Mouse (Mus musculus): ENCODE measurements around the gene Pcolce. TPM values are rescaled to one million over a fixed set of nuclear protein-coding genes. Genes with fewer than 3 reads are reported as not detected.

Pcolce gene
- polyA plus RNA-seq, 1 experiment = 3.2 TPM

DNA sequence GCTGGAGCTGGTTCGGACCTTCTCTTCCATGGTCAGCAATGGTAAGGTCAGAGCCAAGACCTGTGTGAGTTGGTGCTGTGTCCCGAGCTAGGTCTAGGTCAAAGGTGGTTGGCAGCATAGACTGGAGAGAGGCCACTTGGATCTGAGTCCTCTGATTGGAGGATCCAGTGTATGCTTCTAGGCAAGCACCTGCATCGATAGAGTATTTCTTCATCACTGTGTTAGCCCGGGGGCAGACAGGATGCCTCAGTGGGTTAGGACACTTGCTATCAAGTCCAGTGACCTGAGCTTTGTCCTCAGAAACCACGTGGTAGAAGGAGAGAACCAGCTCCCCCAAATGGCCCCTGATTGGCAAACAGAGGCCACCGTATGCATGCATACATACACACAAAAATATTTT, 33.3 kb downstream of the Pcolce start:
- Histone ChIP-seq H3K4me3 (ENCODE audit: insufficient read depth, low read length) (no peak overlapping the region), H3K27ac (ENCODE audit: insufficient read depth, low read depth, low read length) (no peak overlapping the region), H3K4me1 (ENCODE audit: control insufficient read depth, insufficient read depth, low read length) (no peaks in the 10 kb centered on the region)
- TF ChIP-seq POLR2A (IDR thresholded peaks at IDR 0.05; ENCODE audit: borderline replicate concordance, low read depth, low read length) (no peak), CTCF (IDR thresholded peaks at IDR 0.05; ENCODE audit: low read depth, low read length) (no peak)

DNA sequence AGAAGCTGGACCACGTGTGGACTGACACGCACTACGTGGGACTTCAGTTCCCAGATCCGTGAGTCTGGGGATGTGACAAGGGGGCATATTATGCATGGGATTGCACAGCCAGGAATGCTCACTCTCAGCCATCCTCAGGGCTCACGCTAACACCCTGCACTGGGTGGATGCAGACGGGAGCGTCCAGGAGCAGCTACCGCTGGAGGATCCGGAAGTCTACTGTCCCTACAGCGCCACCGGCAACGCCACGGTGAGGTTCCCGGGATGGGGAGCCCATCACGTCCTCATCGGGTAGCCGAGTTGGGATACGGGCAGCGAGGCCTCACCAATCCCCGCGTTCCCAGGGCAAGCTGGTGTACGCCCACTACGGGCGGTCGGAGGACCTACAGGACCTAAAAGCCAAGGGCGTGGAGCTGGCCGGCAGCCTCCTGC, 39.1 kb downstream of the Pcolce start:
- H3K27ac ChIP-seq (ENCODE audit: insufficient read depth, low read depth, low read length) = no peak overlapping the region
- H3K4me3 ChIP-seq (ENCODE audit: insufficient read depth, low read length) = no peak overlapping the region
- peaks cover 8% of the 10 kb centered on the region for H3K4me1 ChIP-seq (ENCODE audit: control insufficient read depth, insufficient read depth, low read length)
- TF ChIP-seq POLR2A (IDR thresholded peaks at IDR 0.05; ENCODE audit: borderline replicate concordance, low read depth, low read length) = no peak
- no peak for TF ChIP-seq CTCF (IDR thresholded peaks at IDR 0.05; ENCODE audit: low read depth, low read length)

GRCm38 (mm10) chr5:137570691-137571586, 42.6 kb downstream of the Pcolce start:
- H3K4me1 ChIP-seq (ENCODE audit: control insufficient read depth, insufficient read depth, low read length) = peaks cover 14% of the 10 kb centered on the region
- no peak overlapping the region for H3K4me3 ChIP-seq (ENCODE audit: insufficient read depth, low read length)
- TF ChIP-seq POLR2A (IDR thresholded peaks at IDR 0.05; ENCODE audit: borderline replicate concordance, low read depth, low read length) (no peak), CTCF (IDR thresholded peaks at IDR 0.05; ENCODE audit: low read depth, low read length) (no peak)
- H3K27ac ChIP-seq (ENCODE audit: insufficient read depth, low read depth, low read length) = no peak overlapping the region

GRCm38 (mm10) chr5:137570181-137570580, 43.4 kb downstream of the Pcolce start:
- Histone ChIP-seq H3K27ac (ENCODE audit: insufficient read depth, low read depth, low read length) (no peak overlapping the region), H3K4me3 (ENCODE audit: insufficient read depth, low read length) (no peak overlapping the region), H3K4me1 (ENCODE audit: control insufficient read depth, insufficient read depth, low read length) (peaks cover 14% of the 10 kb centered on the region)
- TF ChIP-seq POLR2A (IDR thresholded peaks at IDR 0.05; ENCODE audit: borderline replicate concordance, low read depth, low read length) = no peak
- TF ChIP-seq CTCF (IDR thresholded peaks at IDR 0.05; ENCODE audit: low read depth, low read length) = no peak

GRCm38 (mm10) chr5:137569665-137570064, 43.9 kb downstream of the Pcolce start, which contains the start of gene Tfr2:
Gene Tfr2 (plus strand): TSS chr5:137569840.
- Histone ChIP-seq H3K27ac (ENCODE audit: insufficient read depth, low read depth, low read length) (no peak within 1 kb of the TSS), H3K4me3 (ENCODE audit: insufficient read depth, low read length) (no peak within 1 kb of the TSS), H3K4me1 (ENCODE audit: control insufficient read depth, insufficient read depth, low read length) (peaks cover 14% of the 10 kb centered on the region)
- TF ChIP-seq POLR2A (IDR thresholded peaks at IDR 0.05; ENCODE audit: borderline replicate concordance, low read depth, low read length) = no peak
- TF ChIP-seq CTCF (IDR thresholded peaks at IDR 0.05; ENCODE audit: low read depth, low read length) = no peak

- H3K27ac ChIP-seq (ENCODE audit: insufficient read depth, low read depth, low read length) = no peak overlapping the region
- no peak for TF ChIP-seq CTCF (IDR thresholded peaks at IDR 0.05; ENCODE audit: low read depth, low read length)
- no peak for TF ChIP-seq POLR2A (IDR thresholded peaks at IDR 0.05; ENCODE audit: borderline replicate concordance, low read depth, low read length)
- H3K4me1 ChIP-seq (ENCODE audit: control insufficient read depth, insufficient read depth, low read length) = peaks cover 14% of the 10 kb centered on the region
- H3K4me3 ChIP-seq (ENCODE audit: insufficient read depth, low read length) = no peak overlapping the region
Measured at GRCm38 (mm10) chr5:137569031-137569430, 44.6 kb downstream of the Pcolce start.

- Histone ChIP-seq H3K4me1 (ENCODE audit: control insufficient read depth, insufficient read depth, low read length) (peaks cover 14% of the 10 kb centered on the region), H3K4me3 (ENCODE audit: insufficient read depth, low read length) (no peak overlapping the region), H3K27ac (ENCODE audit: insufficient read depth, low read depth, low read length) (no peak overlapping the region)
- no peak for TF ChIP-seq POLR2A (IDR thresholded peaks at IDR 0.05; ENCODE audit: borderline replicate concordance, low read depth, low read length)
- TF ChIP-seq CTCF (IDR thresholded peaks at IDR 0.05; ENCODE audit: low read depth, low read length) = no peak
Measured at GRCm38 (mm10) chr5:137568223-137568798, 45.3 kb downstream of the Pcolce start.

- TF ChIP-seq CTCF (IDR thresholded peaks at IDR 0.05; ENCODE audit: low read depth, low read length) = no peak
- no peak for TF ChIP-seq POLR2A (IDR thresholded peaks at IDR 0.05; ENCODE audit: borderline replicate concordance, low read depth, low read length)
- Histone ChIP-seq H3K27ac (ENCODE audit: insufficient read depth, low read depth, low read length) (no peak overlapping the region), H3K4me1 (ENCODE audit: control insufficient read depth, insufficient read depth, low read length) (peaks cover 18% of the 10 kb centered on the region), H3K4me3 (ENCODE audit: insufficient read depth, low read length) (no peak overlapping the region)
Measured at GRCm38 (mm10) chr5:137566416-137566815, 47.2 kb downstream of the Pcolce start.

- TF ChIP-seq CTCF (IDR thresholded peaks at IDR 0.05; ENCODE audit: low read depth, low read length) = no peak
- TF ChIP-seq POLR2A (IDR thresholded peaks at IDR 0.05; ENCODE audit: borderline replicate concordance, low read depth, low read length) = no peak
- Histone ChIP-seq H3K4me3 (ENCODE audit: insufficient read depth, low read length) (no peak overlapping the region), H3K4me1 (ENCODE audit: control insufficient read depth, insufficient read depth, low read length) (peaks cover 18% of the 10 kb centered on the region), H3K27ac (ENCODE audit: insufficient read depth, low read depth, low read length) (no peak overlapping the region)
Measured at GRCm38 (mm10) chr5:137565744-137566143, 47.8 kb downstream of the Pcolce start.

DNA sequence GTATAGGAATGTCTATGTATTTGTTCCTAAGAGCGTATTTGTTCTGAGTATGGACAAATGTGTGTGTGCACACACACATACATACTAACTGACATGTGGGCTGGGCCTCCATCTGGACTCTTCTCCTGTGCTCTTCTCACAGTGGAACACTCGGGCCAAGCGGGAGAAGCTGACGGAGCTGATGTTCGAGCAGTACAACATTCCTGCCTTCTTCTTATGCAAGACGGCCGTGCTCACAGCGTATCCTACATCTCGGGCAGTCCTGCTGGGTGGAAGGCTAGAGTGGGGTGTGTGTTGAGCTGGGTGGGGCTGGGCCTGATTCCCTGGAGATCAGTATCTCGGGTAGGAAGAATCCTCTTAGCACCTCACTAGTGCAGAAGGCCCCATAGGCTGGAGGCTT, 50.6 kb downstream of the Pcolce start:
- no peak for TF ChIP-seq CTCF (IDR thresholded peaks at IDR 0.05; ENCODE audit: low read depth, low read length)
- H3K4me1 ChIP-seq (ENCODE audit: control insufficient read depth, insufficient read depth, low read length) = peaks cover 3% of the 10 kb centered on the region

More for the DNA sequence above, 50.6 kb downstream of the Pcolce start:
- Histone ChIP-seq H3K4me3 (ENCODE audit: insufficient read depth, low read length) (no peak overlapping the region), H3K27ac (ENCODE audit: insufficient read depth, low read depth, low read length) (no peak overlapping the region)
